Mouse (Mus musculus) heart, embryonic 14.5 days (tissue): ENCODE data around the gene Akap13. TPM values are rescaled to one million over a fixed set of nuclear protein-coding genes. Genes with fewer than 3 reads are reported as not detected.

Experiments used
- ATAC-seq: fragments of 200-750 bp; cut with Nextera tagmentation; 2 replicates; pipeline ENCODE4 v1.8.0; 2017; ENCODE audit warnings: low read depth, moderate TSS enrichment; ENCODE audit not compliant: insufficient number of reproducible peaks, insufficient read depth, low FRiP score
- H3K27ac ChIP-seq, 2 experiments: fragments of 200-500 bp in 1 of 2; fragments of 300-500 bp in 1 of 2; sonication (generic) in 1 of 2; replicated peaks in 1 of 2; 2 replicates each; pipeline ENCODE4 v1.5.1; 2012 to 2014; ENCODE audit warnings: low read depth in 2 of 2, low read length in 2 of 2, control low read depth in 1 of 2, mild to moderate bottlenecking in 1 of 2, mixed read lengths in 1 of 2; ENCODE audit not compliant: control insufficient read depth in 1 of 2, insufficient read depth in 1 of 2
- H3K27me3 ChIP-seq: fragments of 300-500 bp; sonication (generic); 2 replicates; pipeline ENCODE4 v1.6.1; 2014; ENCODE audit warnings: mild to moderate bottlenecking, low read length, control low read depth; ENCODE audit not compliant: control insufficient read depth, insufficient read depth
- H3K36me3 ChIP-seq: fragments of 300-500 bp; sonication (generic); 2 replicates; pipeline ENCODE4 v1.6.1; 2014; ENCODE audit warnings: mild to moderate bottlenecking, control low read depth, low read length, mixed read lengths; ENCODE audit not compliant: control insufficient read depth, insufficient read depth
- H3K4me1 ChIP-seq, 2 experiments: fragments of 200-500 bp in 1 of 2; fragments of 300-500 bp in 1 of 2; sonication (generic) in 1 of 2; 2 replicates each; pipeline ENCODE4 v1.6.1; 2012 to 2014; ENCODE audit warnings: low read length in 2 of 2, control low read depth in 1 of 2, mixed read lengths in 1 of 2; ENCODE audit not compliant: control insufficient read depth in 2 of 2, insufficient read depth in 2 of 2
- H3K4me2 ChIP-seq: fragments of 300-500 bp; sonication (generic); 2 replicates; pipeline ENCODE4 v1.6.1; 2014; ENCODE audit warnings: mild to moderate bottlenecking, low read length
- H3K4me3 ChIP-seq, 2 experiments: fragments of 200-500 bp in 1 of 2; fragments of 300-500 bp in 1 of 2; sonication (generic) in 1 of 2; 2 replicates each; pipeline ENCODE4 v1.5.1; 2012 to 2014; ENCODE audit warnings: low read length in 2 of 2, mild to moderate bottlenecking in 2 of 2, control low read depth in 1 of 2, low read depth in 1 of 2, moderate library complexity in 1 of 2; ENCODE audit not compliant: control insufficient read depth in 1 of 2, insufficient read depth in 1 of 2
- H3K9ac ChIP-seq: fragments of 300-500 bp; sonication (generic); 2 replicates; pipeline ENCODE4 v1.6.1; 2014; ENCODE audit warnings: mild to moderate bottlenecking, low read length
- H3K9me3 ChIP-seq: fragments of 300-500 bp; sonication (generic); 2 replicates; pipeline ENCODE4 v1.6.1; 2016; ENCODE audit warnings: low read length, control low read depth; ENCODE audit not compliant: control insufficient read depth
- WGBS: fragments of 180-500 bp; shearing (Covaris S2); extraction: QIAGEN DNeasy Blood & Tissue Kit; methylation state at CpG from one replicate; pipeline ENCODE4 v1.1.7; 2014; 5-methylcytosine and 5-hydroxymethylcytosine counted together
- polyA plus RNA-seq: library from polyadenylated mRNA; unstranded; fragments of >200 nt; fragmentation: Nextera tagmentation; extraction: Ambion mirVana; gene quantifications from 2 replicates; pipeline ENCODE4 v1.2.1, GENCODE M21; 2014

Gene Akap13
- polyA plus RNA-seq, 1 experiment from 2014 or later, result 54.9 TPM

DNA sequence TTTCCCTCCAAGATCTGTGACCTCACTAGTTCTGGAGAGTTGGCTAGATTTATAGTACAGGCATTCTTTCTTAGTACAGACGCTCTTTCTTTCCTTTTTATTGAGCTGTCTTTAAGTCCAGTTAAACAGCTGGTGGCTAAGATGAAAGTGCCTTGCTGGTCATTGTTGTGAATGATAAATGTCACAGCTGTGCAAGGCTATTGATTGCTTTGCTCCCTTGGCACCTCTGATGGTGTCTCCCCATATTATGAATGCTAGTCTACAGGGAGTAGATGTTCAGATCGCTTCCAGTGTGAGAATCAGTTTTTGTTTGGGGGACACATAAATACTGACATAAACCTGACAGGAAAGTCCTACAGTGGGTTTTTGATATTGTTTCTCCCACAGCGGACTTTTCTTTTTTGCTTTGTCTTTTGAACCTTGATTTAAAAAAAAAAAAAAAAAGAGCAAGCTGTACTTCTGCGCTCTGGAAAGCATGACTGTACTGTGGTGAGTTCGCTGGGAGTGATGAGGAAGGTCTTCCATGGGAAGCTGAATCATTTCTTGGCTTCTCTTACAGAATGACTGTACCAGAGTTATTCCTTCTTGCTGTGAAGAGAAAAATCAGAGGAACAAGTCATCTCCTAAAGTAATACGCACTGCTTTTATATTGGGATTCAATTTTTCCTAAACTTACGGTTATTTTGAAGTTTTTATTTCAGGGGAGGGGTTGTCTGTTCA, 178.6 kb downstream of the Akap13 start:
- Histone ChIP-seq H3K27ac (peak overlapping the region in 1 of 2 experiments; percentile 53; a peak in 2 of 4 replicates), H3K36me3 (peaks cover 2% of the 10 kb centered on the region; the same call in 1 of the 2 replicates), H3K27me3 (no peaks in the 10 kb centered on the region), H3K9me3 (no peaks in the 10 kb centered on the region), H3K9ac (no peak overlapping the region), H3K4me2 (no peak overlapping the region), H3K4me1 (peaks cover 3 to 19% of the 10 kb centered on the region in 2 experiments; a peak in 3 of 4 replicates), H3K4me3 (no peak overlapping the region)
- no peak for ATAC-seq
- WGBS, result 79% methylated on average over 7 of the region's 7 CpGs

DNA sequence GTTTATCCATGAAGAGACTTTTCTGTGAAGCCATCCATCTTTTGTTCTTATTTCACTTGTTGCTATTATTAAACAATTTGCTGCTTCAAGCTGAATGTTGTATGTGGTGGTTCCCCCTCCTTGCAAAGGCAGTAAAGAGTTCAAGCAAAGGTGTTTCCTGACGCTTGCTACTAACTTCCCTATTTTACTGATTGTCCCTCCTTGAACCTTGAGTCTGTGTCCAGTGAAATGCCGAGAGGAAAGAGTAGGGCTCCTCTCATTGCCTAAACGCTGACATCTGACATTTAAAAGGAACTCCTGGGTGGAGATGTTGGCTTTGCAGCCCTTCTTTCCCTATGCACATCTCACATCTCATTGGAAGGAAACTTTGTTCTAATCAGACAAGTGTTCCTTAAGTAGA, 183.4 kb downstream of the Akap13 start:
- no peaks in the 10 kb centered on the region for H3K9me3 ChIP-seq
- H3K36me3 ChIP-seq, result peaks cover 2% of the 10 kb centered on the region; the same call in 1 of the 2 replicates
- WGBS, result 42% methylated on average over 3 of the region's 3 CpGs
- H3K4me3 ChIP-seq, result no peak overlapping the region
- no peak overlapping the region for H3K27ac ChIP-seq
- no peak overlapping the region for H3K4me2 ChIP-seq
- H3K27me3 ChIP-seq, result no peaks in the 10 kb centered on the region
- no peak for ATAC-seq
- H3K4me1 ChIP-seq, result peaks cover 6 to 38% of the 10 kb centered on the region in 2 experiments
- no peak overlapping the region for H3K9ac ChIP-seq

DNA sequence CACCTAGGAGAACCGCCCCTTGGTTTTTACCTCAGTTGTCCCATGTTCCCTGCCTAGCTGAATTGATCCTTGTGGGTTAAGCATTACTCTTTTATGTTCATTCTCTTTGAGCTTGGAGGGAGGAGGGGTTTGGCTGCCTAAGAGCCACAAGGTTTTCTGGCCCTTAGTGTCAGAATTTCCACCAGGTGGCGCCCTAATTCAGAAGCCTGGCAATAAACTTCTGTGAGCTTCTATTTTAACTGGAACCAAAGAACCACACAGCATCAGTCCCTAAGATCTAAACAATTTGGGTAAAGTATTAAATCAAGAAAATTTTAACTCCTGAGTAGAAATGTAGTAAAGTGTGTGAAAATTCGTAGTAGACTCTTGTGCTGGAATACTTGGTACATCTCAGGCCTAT, 184.2 kb downstream of the Akap13 start:
- ATAC-seq, result no peak
- Histone ChIP-seq H3K4me1 (peaks cover 9 to 41% of the 10 kb centered on the region in 2 experiments), H3K9ac (no peak overlapping the region), H3K27ac (no peak overlapping the region), H3K4me3 (no peak overlapping the region), H3K9me3 (no peaks in the 10 kb centered on the region), H3K27me3 (no peaks in the 10 kb centered on the region), H3K36me3 (peaks cover 2% of the 10 kb centered on the region; the same call in 1 of the 2 replicates), H3K4me2 (no peak overlapping the region)
- 29% methylated on average over 3 of the region's 3 CpGs for WGBS

DNA sequence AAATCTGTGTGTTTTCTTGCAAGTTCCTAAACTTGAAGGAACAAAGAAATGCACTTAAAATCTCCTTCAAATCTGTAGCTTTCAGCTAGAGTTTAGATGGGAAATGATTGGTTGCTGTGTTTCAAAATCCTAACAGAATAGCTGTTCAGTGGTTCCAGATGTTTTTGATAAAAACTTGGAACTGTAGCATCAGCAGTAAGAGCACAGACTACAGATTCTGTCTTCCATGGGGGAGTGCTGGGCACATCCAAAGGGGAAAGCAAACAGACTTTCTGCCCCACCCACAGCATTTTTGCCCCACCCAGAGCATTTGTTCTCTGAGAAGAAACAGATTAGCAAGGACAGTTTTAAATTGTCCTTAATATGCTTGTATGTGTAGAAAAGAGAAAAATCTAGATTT, 184.7 kb downstream of the Akap13 start:
- no peak overlapping the region for H3K4me3 ChIP-seq
- peaks cover 2% of the 10 kb centered on the region; the same call in 1 of the 2 replicates for H3K36me3 ChIP-seq
- no peaks in the 10 kb centered on the region for H3K27me3 ChIP-seq
- H3K4me2 ChIP-seq, result no peak overlapping the region
- H3K9ac ChIP-seq, result no peak overlapping the region
- H3K27ac ChIP-seq, result no peak overlapping the region
- H3K4me1 ChIP-seq, result peaks cover 11 to 46% of the 10 kb centered on the region in 2 experiments
- ATAC-seq, result no peak
- no peaks in the 10 kb centered on the region for H3K9me3 ChIP-seq

DNA sequence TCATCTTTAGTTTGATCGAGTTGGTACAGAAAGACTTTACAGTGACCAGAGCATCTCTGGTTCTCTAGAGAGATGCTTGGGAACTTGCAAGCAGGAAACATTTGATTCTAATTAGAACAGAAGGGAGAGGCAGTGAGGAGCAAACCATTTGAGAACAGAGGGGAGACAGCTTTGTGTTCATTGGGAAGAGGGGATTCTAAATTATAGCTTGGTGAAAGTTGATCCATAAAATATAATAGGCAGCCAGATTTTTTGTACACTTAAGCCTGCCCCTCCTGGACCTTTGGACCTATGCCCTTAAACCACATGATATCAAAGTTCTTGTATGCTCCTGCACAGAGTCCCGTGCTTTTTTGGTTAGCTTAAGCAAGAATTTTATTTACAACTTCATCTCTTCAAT, 185.3 kb downstream of the Akap13 start:
- no peak overlapping the region for H3K9ac ChIP-seq
- H3K4me3 ChIP-seq, result no peak overlapping the region
- 0 out of 2 replicates have a peak, but pooled peaks cover under 1% of the 10 kb centered on the region for H3K36me3 ChIP-seq
- no peaks in the 10 kb centered on the region for H3K27me3 ChIP-seq
- 75% methylated on average over 2 of the region's 2 CpGs for WGBS
- peaks cover 11 to 46% of the 10 kb centered on the region in 2 experiments for H3K4me1 ChIP-seq
- peak overlapping the region in 1 of 2 experiments; percentile 90; a peak in 1 of 4 replicates for H3K27ac ChIP-seq
- ATAC-seq, result no peak
- H3K9me3 ChIP-seq, result no peaks in the 10 kb centered on the region
- no peak overlapping the region for H3K4me2 ChIP-seq

DNA sequence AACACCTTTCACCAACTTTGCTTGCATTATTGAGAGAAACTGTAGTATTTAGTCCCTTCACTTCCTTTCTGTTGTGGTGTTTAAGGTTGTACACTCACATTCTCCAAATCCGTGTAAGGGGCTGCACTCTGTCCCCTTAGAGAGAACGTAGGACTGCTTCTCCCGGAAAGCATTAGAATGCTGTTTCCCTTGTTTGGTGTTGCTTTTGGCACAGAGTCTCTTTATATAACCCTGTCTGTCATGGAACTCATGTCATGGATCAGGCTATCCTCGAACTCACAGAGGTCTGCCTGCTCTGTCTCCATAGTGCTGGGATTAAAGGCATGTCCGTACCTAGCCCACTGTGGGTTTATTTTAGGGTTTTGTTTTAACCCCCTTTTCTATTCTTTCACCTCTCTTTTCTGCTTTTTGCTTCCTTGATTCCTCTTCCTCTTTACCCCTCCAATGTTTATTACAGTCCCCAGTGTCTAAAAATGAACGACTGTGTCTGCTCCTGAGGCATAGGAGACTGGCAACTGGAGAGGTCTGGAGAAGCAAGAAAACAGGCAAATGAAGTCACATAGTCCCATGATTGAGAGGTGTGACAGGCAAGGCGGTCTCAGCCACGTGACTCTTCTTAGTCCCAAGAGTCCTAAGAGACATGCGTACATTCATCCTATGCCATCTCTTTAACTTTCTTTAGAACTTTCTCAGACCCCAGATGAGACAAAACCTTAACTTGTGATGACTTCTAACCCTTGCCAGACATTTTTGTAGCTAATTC, 186.3 kb downstream of the Akap13 start:
- H3K27me3 ChIP-seq, result no peaks in the 10 kb centered on the region
- peak overlapping the region; percentile 61 for H3K9ac ChIP-seq
- peaks cover 11 to 46% of the 10 kb centered on the region in 2 experiments for H3K4me1 ChIP-seq
- ATAC-seq, result no peak
- WGBS, result 32% methylated on average over 9 of the region's 9 CpGs
- H3K27ac ChIP-seq, result peak overlapping the region; percentile 60 to 90; a peak in 3 of 4 replicates
- no peaks in the 10 kb centered on the region for H3K9me3 ChIP-seq
- H3K4me2 ChIP-seq, result peak overlapping the region; percentile 68
- no peak overlapping the region; a peak in 1 of 4 replicates for H3K4me3 ChIP-seq
- H3K36me3 ChIP-seq, result no peaks in the 10 kb centered on the region

DNA sequence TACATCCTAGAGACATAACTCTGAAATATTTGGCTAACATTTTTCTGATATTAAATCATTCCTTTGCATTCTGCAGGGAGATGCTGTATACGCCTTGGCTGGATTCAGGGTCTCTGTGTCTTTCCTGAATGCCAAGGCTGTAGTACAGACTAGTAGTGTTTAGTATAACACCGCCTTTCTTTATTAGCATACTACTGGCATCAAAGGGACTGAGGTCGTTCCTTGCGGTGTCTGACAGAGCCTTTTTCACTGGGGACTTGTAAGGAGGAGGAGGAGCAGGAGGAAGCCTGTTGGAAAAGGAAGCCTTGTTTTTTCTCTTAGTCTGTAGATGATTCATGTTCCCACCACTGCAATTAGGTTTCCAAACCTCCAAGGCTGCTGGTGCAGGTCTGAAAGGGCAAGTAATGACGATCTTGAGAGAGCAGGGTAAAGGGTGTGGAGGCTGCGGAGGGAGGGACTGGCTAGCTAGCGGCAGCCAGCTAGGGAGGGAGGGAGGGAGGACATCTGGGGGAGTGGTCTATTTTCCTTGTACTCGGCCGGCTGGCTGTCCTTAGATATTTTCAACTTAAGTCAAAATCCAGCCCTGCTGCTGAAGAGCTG, 186.9 kb downstream of the Akap13 start:
- H3K36me3 ChIP-seq, result no peaks in the 10 kb centered on the region
- H3K4me1 ChIP-seq, result peaks cover 11 to 49% of the 10 kb centered on the region in 2 experiments
- peak; percentile 60; the same call in 1 of the 2 replicates for ATAC-seq
- H3K4me3 ChIP-seq, result peak overlapping the region; percentile 19 to 30
- WGBS, result 5% methylated on average over 9 of the region's 9 CpGs
- peak overlapping the region; percentile 68 for H3K4me2 ChIP-seq
- no peaks in the 10 kb centered on the region for H3K9me3 ChIP-seq
- peak overlapping the region; percentile 63 to 90 for H3K27ac ChIP-seq
- no peaks in the 10 kb centered on the region for H3K27me3 ChIP-seq
- H3K9ac ChIP-seq, result peak overlapping the region; percentile 61
